In the genomic region with DNA sequence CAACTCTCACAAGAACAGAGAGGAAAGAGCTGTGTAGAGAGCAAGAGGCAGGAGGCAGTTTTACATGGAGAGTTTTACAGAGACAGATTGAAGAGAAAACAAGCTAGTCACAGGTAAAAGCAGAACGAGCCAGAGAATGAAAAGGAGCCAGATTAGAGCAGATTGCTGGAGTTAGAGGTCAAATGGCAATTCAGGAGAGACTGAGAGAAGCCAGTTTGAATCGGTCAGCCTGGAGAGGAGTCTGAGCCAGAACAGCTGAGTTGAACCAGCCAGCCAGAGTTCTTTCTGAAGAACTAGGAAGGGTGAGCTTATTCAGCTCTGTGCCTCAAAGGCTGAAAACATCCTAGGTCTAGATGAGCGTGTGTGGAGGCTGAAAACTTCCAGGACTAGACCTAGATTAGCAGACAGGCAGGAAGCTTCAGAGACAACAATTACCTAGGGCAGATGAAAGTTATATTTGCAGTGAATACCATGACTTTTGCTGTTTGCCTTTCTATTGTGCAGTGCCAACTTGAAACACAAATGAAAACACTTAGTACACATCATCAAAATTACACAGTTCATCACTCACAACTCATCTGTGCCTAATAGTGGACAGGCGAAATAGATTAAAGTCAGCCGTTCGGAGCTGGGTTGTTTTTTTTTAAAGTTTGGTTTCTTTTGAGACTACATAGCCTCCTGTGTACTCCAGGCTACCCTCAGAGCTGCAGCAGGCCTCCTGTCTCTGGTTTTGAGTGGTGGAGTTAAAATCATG, we compare ENCODE assay signal across 34 mouse cellular contexts. TPM values are rescaled to one million over a fixed set of nuclear protein-coding genes. Genes with fewer than 3 reads are reported as not detected.
"Had no signal": no experiment of that assay in that cellular context is flagged by ENCODE, and none has a peak within 500 bp of the region (broad histone marks: within the 10 kb centered on the region; RNA-seq: fewer than 3 reads in every experiment).

No protein-coding gene starts in this region.

- H3K27me3 ChIP-seq: heart, embryonic 12.5 days; heart, embryonic 13.5 days; heart, embryonic 15.5 days; hindbrain, embryonic 12.5 days; hindbrain, embryonic 13.5 days; hindbrain, embryonic 15.5 days; intestine, embryonic 15.5 days; kidney, embryonic 15.5 days had no signal

- H3K36me3 ChIP-seq: heart, embryonic 15.5 days; intestine, embryonic 15.5 days had no signal

- H3K27ac ChIP-seq: heart, adult 2 months; heart, embryonic 10.5 days; heart, embryonic 13.5 days; heart, embryonic 15.5 days; hindbrain, embryonic 10.5 days; hindbrain, embryonic 12.5 days; hindbrain, embryonic 13.5 days; hindbrain, embryonic 14.5 days; hindbrain, embryonic 15.5 days; hindbrain, postnatal 0 days; intestine, embryonic 15.5 days; kidney, embryonic 15.5 days; kidney, postnatal 0 days; layer of hippocampus, adult 2 months had no signal

- H3K9me3 ChIP-seq: heart, embryonic 10.5 days; heart, embryonic 12.5 days; heart, embryonic 13.5 days; heart, embryonic 15.5 days; hindbrain, embryonic 10.5 days; hindbrain, embryonic 12.5 days; hindbrain, embryonic 13.5 days; hindbrain, embryonic 15.5 days; intestine, embryonic 15.5 days; kidney, embryonic 15.5 days had no signal

- H3K9ac ChIP-seq: heart, embryonic 12.5 days; heart, embryonic 13.5 days; heart, embryonic 15.5 days; hindbrain, embryonic 12.5 days; hindbrain, embryonic 13.5 days; hindbrain, embryonic 14.5 days; hindbrain, embryonic 15.5 days; intestine, embryonic 15.5 days; kidney, embryonic 15.5 days had no signal

- DNase-seq: heart, adult 2 months; heart, postnatal 10 days; heart, postnatal 14 days; heart, postnatal 36 days; heart, postnatal 4 days; kidney, adult 11 months; kidney, adult 18-20 months; kidney, adult 8-10 months; kidney, adult 9 months; kidney, postnatal 10 days; kidney, postnatal 25 days; kidney, postnatal 36 days; kidney, postnatal 4 days; layer of hippocampus, adult 9-11 months; layer of hippocampus, postnatal 36 days had no signal

- ATAC-seq: hindbrain, embryonic 16.5 days; hindbrain, postnatal 0 days; inflammation-experienced regulatory T-cells, adult 6 months; intestine, embryonic 15.5 days; intestine, embryonic 16.5 days; intestine, postnatal 0 days had no signal

- H3K4me3 ChIP-seq: heart, adult 2 months; heart, embryonic 10.5 days; heart, embryonic 12.5 days; heart, embryonic 13.5 days; heart, embryonic 15.5 days; hindbrain, embryonic 10.5 days; hindbrain, embryonic 12.5 days; hindbrain, embryonic 13.5 days; hindbrain, embryonic 15.5 days; intestine, embryonic 15.5 days; kidney, embryonic 15.5 days; layer of hippocampus, adult 2 months had no signal

- H3K4me2 ChIP-seq: heart, embryonic 11.5 days; heart, embryonic 12.5 days; heart, embryonic 13.5 days; heart, embryonic 15.5 days; hindbrain, embryonic 12.5 days; hindbrain, embryonic 13.5 days; hindbrain, embryonic 14.5 days; hindbrain, embryonic 15.5 days; intestine, embryonic 15.5 days; kidney, embryonic 15.5 days had no signal

RNA-seq across cellular contexts. Expression of gene Ltc4s, which starts 57.8 kb away (rescaled TPM):
- polyA plus RNA-seq: inflammation-experienced regulatory T-cells, adult 6 months had no signal
